Mouse (Mus musculus): Measurements from ENCODE around the gene Sds.
A peak's percentile ranks its signal among the peaks of the same experiment; 100 is the strongest.

Gene Sds

DNA sequence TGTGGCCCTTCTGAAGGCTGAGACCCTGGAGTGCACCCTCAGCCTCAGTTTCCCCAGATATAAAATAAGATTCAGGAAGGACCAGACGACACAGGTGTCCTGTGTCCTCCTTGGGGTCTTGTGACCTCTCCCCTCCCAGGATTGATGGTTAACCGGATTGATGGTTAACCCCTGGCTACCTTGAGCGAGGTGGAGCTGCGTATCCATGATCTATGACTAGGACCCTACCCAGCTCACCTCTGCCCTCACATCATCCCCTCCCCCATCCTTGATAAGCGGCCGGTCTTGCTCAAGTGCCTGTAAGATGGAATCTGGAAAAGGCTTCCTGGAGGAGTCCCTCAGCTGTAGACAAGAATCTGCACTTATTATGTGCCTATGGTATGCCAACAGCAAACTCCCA lies 7.5 kb upstream of the Sds start:
- no peak overlapping the region for H3K4me3 ChIP-seq (replicated peaks; ENCODE audit: low read length)
- H3K4me1 ChIP-seq (replicated peaks; ENCODE audit: low read depth, low read length) = peaks cover 11% of the 10 kb centered on the region; the same call in 1 of the 2 replicates
- TF ChIP-seq CTCF (conservative IDR thresholded peaks at IDR 0.05; ENCODE audit: low read length) = no peak
- TF ChIP-seq POU5F1 (IDR thresholded peaks at IDR 0.05; ENCODE audit: borderline replicate concordance, low read length) = no peak
- TF ChIP-seq NANOG (IDR thresholded peaks at IDR 0.05; ENCODE audit: borderline replicate concordance, low read length) = no peak
- no peaks in the 10 kb centered on the region for H3K36me3 ChIP-seq (ENCODE audit: insufficient read depth, low read length)
- no peaks in the 10 kb centered on the region for H3K9me3 ChIP-seq (ENCODE audit: low read length)
- peaks cover 9% of the 10 kb centered on the region for H3K27me3 ChIP-seq (ENCODE audit: insufficient read depth, low read length)

GRCm38 (mm10) chr5:120471538-120471937 lies 4.8 kb upstream of the Sds start:
- Histone ChIP-seq H3K9me3 (ENCODE audit: low read length) (no peaks in the 10 kb centered on the region), H3K27me3 (ENCODE audit: insufficient read depth, low read length) (peaks cover 11% of the 10 kb centered on the region), H3K4me1 (replicated peaks; ENCODE audit: low read depth, low read length) (peaks cover 21% of the 10 kb centered on the region), H3K36me3 (ENCODE audit: insufficient read depth, low read length) (no peaks in the 10 kb centered on the region), H3K4me3 (replicated peaks; ENCODE audit: low read length) (no peak overlapping the region)
- TF ChIP-seq CTCF (conservative IDR thresholded peaks at IDR 0.05; ENCODE audit: low read length) (no peak), POU5F1 (IDR thresholded peaks at IDR 0.05; ENCODE audit: borderline replicate concordance, low read length) (no peak), NANOG (IDR thresholded peaks at IDR 0.05; ENCODE audit: borderline replicate concordance, low read length) (no peak)

- no peak within 1 kb of the TSS for H3K4me3 ChIP-seq (replicated peaks; ENCODE audit: low read length)
- TF ChIP-seq NANOG (IDR thresholded peaks at IDR 0.05; ENCODE audit: borderline replicate concordance, low read length) (no peak), POU5F1 (IDR thresholded peaks at IDR 0.05; ENCODE audit: borderline replicate concordance, low read length) (no peak), CTCF (conservative IDR thresholded peaks at IDR 0.05; ENCODE audit: low read length) (no peak)
- no peaks in the 10 kb centered on the region for H3K9me3 ChIP-seq (ENCODE audit: low read length)
- H3K27me3 ChIP-seq (ENCODE audit: insufficient read depth, low read length) = peaks cover 19% of the 10 kb centered on the region
- no peaks in the 10 kb centered on the region for H3K36me3 ChIP-seq (ENCODE audit: insufficient read depth, low read length)
- H3K4me1 ChIP-seq (replicated peaks; ENCODE audit: low read depth, low read length) = peaks cover 23% of the 10 kb centered on the region
These were observed 3.6 kb upstream of the Sds start, which contains the start of gene Sdsl for GRCm38 (mm10) chr5:120472770-120473169. Gene Sdsl, minus strand, starts transcription at chr5:120472810.

- peaks cover 23% of the 10 kb centered on the region for H3K4me1 ChIP-seq (replicated peaks; ENCODE audit: low read depth, low read length)
- H3K36me3 ChIP-seq (ENCODE audit: insufficient read depth, low read length) = no peaks in the 10 kb centered on the region
- peaks cover 22% of the 10 kb centered on the region for H3K27me3 ChIP-seq (ENCODE audit: insufficient read depth, low read length)
- no peaks in the 10 kb centered on the region for H3K9me3 ChIP-seq (ENCODE audit: low read length)
- H3K4me3 ChIP-seq (replicated peaks; ENCODE audit: low read length) = no peak overlapping the region
- no peak for TF ChIP-seq CTCF (conservative IDR thresholded peaks at IDR 0.05; ENCODE audit: low read length)
- TF ChIP-seq POU5F1 (IDR thresholded peaks at IDR 0.05; ENCODE audit: borderline replicate concordance, low read length) = no peak
- no peak for TF ChIP-seq NANOG (IDR thresholded peaks at IDR 0.05; ENCODE audit: borderline replicate concordance, low read length)
These were observed 3.0 kb upstream of the Sds start for GRCm38 (mm10) chr5:120473361-120473760.

DNA sequence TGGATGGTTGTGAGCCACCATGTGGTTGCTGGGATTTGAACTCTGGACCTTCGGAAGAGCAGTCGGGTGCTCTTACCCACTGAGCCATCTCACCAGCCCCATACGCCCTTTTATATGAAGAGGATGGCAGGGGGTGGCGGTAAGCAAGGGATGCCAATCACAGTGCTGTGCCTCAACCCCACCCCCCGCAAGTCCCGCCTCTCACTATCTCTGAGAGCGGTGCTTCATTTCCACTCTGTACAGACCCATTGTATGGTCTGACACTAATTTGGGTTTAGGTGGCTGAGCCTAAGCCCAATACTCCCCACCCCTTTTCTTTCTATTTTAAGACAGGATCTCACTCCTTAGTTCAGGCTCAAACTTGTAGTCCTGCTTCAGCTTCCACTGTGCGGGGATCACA lies 465 bp upstream of the Sds start:
- H3K4me1 ChIP-seq (replicated peaks; ENCODE audit: low read depth, low read length) = peaks cover 31% of the 10 kb centered on the region
- no peaks in the 10 kb centered on the region for H3K36me3 ChIP-seq (ENCODE audit: insufficient read depth, low read length)
- no peak for TF ChIP-seq CTCF (conservative IDR thresholded peaks at IDR 0.05; ENCODE audit: low read length)
- no peak for TF ChIP-seq NANOG (IDR thresholded peaks at IDR 0.05; ENCODE audit: borderline replicate concordance, low read length)
- TF ChIP-seq POU5F1 (IDR thresholded peaks at IDR 0.05; ENCODE audit: borderline replicate concordance, low read length) = no peak
- H3K4me3 ChIP-seq (replicated peaks; ENCODE audit: low read length) = peak overlapping the region; percentile 57
- H3K9me3 ChIP-seq (ENCODE audit: low read length) = no peaks in the 10 kb centered on the region
- H3K27me3 ChIP-seq (ENCODE audit: insufficient read depth, low read length) = peaks cover 29% of the 10 kb centered on the region

DNA sequence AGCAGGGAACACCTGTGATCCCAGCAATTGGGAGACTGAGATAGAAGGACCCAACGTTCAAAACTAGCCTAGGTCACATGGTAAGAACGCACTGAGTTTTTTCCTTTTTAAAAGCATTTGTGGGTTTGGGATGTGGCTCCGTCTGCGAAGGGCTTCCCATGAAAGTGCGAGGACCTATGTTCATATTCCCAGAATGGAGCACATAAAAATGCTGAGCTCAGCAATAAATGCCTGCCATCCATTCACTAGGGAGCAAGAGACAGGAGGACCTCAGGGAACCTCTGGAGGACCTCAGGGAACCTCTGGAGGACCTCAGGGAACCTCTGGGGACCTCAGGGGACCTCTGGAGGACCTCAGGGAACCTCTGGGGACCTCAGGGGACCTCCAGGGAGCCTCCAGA lies 1.7 kb downstream of the Sds start:
- Histone ChIP-seq H3K36me3 (ENCODE audit: insufficient read depth, low read length) (no peaks in the 10 kb centered on the region), H3K4me3 (replicated peaks; ENCODE audit: low read length) (no peak overlapping the region), H3K27me3 (ENCODE audit: insufficient read depth, low read length) (peaks cover 41% of the 10 kb centered on the region), H3K4me1 (replicated peaks; ENCODE audit: low read depth, low read length) (peaks cover 36% of the 10 kb centered on the region), H3K9me3 (ENCODE audit: low read length) (no peaks in the 10 kb centered on the region)
- TF ChIP-seq CTCF (conservative IDR thresholded peaks at IDR 0.05; ENCODE audit: low read length) (no peak), POU5F1 (IDR thresholded peaks at IDR 0.05; ENCODE audit: borderline replicate concordance, low read length) (no peak), NANOG (IDR thresholded peaks at IDR 0.05; ENCODE audit: borderline replicate concordance, low read length) (no peak)

GRCm38 (mm10) chr5:120479538-120479937 lies 3.2 kb downstream of the Sds start:
- TF ChIP-seq NANOG (IDR thresholded peaks at IDR 0.05; ENCODE audit: borderline replicate concordance, low read length) (no peak), POU5F1 (IDR thresholded peaks at IDR 0.05; ENCODE audit: borderline replicate concordance, low read length) (no peak), CTCF (conservative IDR thresholded peaks at IDR 0.05; ENCODE audit: low read length) (peak; percentile 28)
- H3K4me3 ChIP-seq (replicated peaks; ENCODE audit: low read length) = no peak overlapping the region
- H3K9me3 ChIP-seq (ENCODE audit: low read length) = no peaks in the 10 kb centered on the region
- peaks cover 41% of the 10 kb centered on the region for H3K27me3 ChIP-seq (ENCODE audit: insufficient read depth, low read length)
- peaks cover 44% of the 10 kb centered on the region for H3K4me1 ChIP-seq (replicated peaks; ENCODE audit: low read depth, low read length)
- peaks cover 7% of the 10 kb centered on the region for H3K36me3 ChIP-seq (ENCODE audit: insufficient read depth, low read length)

- Histone ChIP-seq H3K36me3 (ENCODE audit: insufficient read depth, low read length) (peaks cover 24% of the 10 kb centered on the region), H3K4me1 (replicated peaks; ENCODE audit: low read depth, low read length) (peaks cover 46% of the 10 kb centered on the region), H3K4me3 (replicated peaks; ENCODE audit: low read length) (no peak overlapping the region), H3K9me3 (ENCODE audit: low read length) (no peaks in the 10 kb centered on the region), H3K27me3 (ENCODE audit: insufficient read depth, low read length) (peaks cover 41% of the 10 kb centered on the region)
- no peak for TF ChIP-seq POU5F1 (IDR thresholded peaks at IDR 0.05; ENCODE audit: borderline replicate concordance, low read length)
- no peak for TF ChIP-seq CTCF (conservative IDR thresholded peaks at IDR 0.05; ENCODE audit: low read length)
- TF ChIP-seq NANOG (IDR thresholded peaks at IDR 0.05; ENCODE audit: borderline replicate concordance, low read length) = no peak
These were observed 4.9 kb downstream of the Sds start for GRCm38 (mm10) chr5:120481205-120481604.

- TF ChIP-seq POU5F1 (IDR thresholded peaks at IDR 0.05; ENCODE audit: borderline replicate concordance, low read length) (no peak), NANOG (IDR thresholded peaks at IDR 0.05; ENCODE audit: borderline replicate concordance, low read length) (no peak), CTCF (conservative IDR thresholded peaks at IDR 0.05; ENCODE audit: low read length) (no peak)
- no peaks in the 10 kb centered on the region for H3K9me3 ChIP-seq (ENCODE audit: low read length)
- H3K36me3 ChIP-seq (ENCODE audit: insufficient read depth, low read length) = peaks cover 46% of the 10 kb centered on the region
- peaks cover 56% of the 10 kb centered on the region for H3K4me1 ChIP-seq (replicated peaks; ENCODE audit: low read depth, low read length)
- H3K27me3 ChIP-seq (ENCODE audit: insufficient read depth, low read length) = peaks cover 21% of the 10 kb centered on the region
- H3K4me3 ChIP-seq (replicated peaks; ENCODE audit: low read length) = 0 out of 2 replicates have a peak overlapping the region, but pooled peaks have one; percentile 8
These were observed 7.1 kb downstream of the Sds start for GRCm38 (mm10) chr5:120483399-120483798.

All from E14TG2a.4 (cell line).